Mouse (Mus musculus) myocyte (in vitro differentiated cells): ENCODE data around the gene Yif1b.

Source experiments
- CEBPB ChIP-seq: IDR thresholded peaks from 2 replicates; pipeline ENCODE4 v1.6.1; 2011; ENCODE audit warnings: mild to moderate bottlenecking, moderate library complexity; ENCODE audit not compliant: poor library complexity, insufficient read depth, severe bottlenecking
- E2F4 ChIP-seq: IDR thresholded peaks from one replicate; pipeline ENCODE4 v1.6.1; 2011; ENCODE audit warnings: mild to moderate bottlenecking, control low read depth, moderate library complexity; ENCODE audit not compliant: insufficient read depth
- MAX ChIP-seq: IDR thresholded peaks from one replicate; pipeline ENCODE4 v1.6.1; 2011; ENCODE audit warnings: low read depth, mild to moderate bottlenecking, control low read depth
- MYOD1 ChIP-seq, 3 experiments: IDR thresholded peaks; one replicate each; pipeline ENCODE4 v1.6.1; 2011; ENCODE audit warnings: control low read depth in 2 of 3, low read depth in 2 of 3, mild to moderate bottlenecking in 2 of 3, moderate library complexity in 1 of 3; ENCODE audit not compliant: insufficient read length in 2 of 3, control insufficient read depth in 1 of 3
- POLR2A ChIP-seq: IDR thresholded peaks from one replicate; pipeline ENCODE4 v1.6.1; 2011; ENCODE audit warnings: low read depth, mild to moderate bottlenecking, control low read depth, moderate library complexity; ENCODE audit not compliant: insufficient read length
- POLR2AphosphoS2 ChIP-seq: IDR thresholded peaks from one replicate; pipeline ENCODE4 v1.6.1; 2011; ENCODE audit warnings: low read depth, control low read depth; ENCODE audit not compliant: insufficient read length
- REST ChIP-seq: IDR thresholded peaks from one replicate; pipeline ENCODE4 v1.6.1; 2011; ENCODE audit warnings: mild to moderate bottlenecking, control low read depth, moderate library complexity; ENCODE audit not compliant: insufficient read depth, insufficient read length
- SRF ChIP-seq: IDR thresholded peaks from one replicate; pipeline ENCODE4 v1.6.1; 2011; ENCODE audit warnings: low read depth; ENCODE audit not compliant: control insufficient read depth, insufficient read length
- TCF12 ChIP-seq: IDR thresholded peaks from one replicate; pipeline ENCODE4 v1.6.1; 2011; ENCODE audit warnings: mild to moderate bottlenecking, control low read depth; ENCODE audit not compliant: poor library complexity, insufficient read depth, severe bottlenecking
- TCF3 ChIP-seq: IDR thresholded peaks from one replicate; pipeline ENCODE4 v1.6.1; 2011; ENCODE audit warnings: low read depth, control low read depth; ENCODE audit not compliant: insufficient read length
- USF1 ChIP-seq: IDR thresholded peaks from one replicate; pipeline ENCODE4 v1.6.1; 2011; ENCODE audit warnings: low read depth, mild to moderate bottlenecking, control low read depth, moderate library complexity

GRCm38 (mm10) chr7:29234661-29235060 is 3.5 kb upstream of the Yif1b start:
- no peak for TF ChIP-seq MYOD1 (IDR thresholded peaks at IDR 0.05; ENCODE audit: control insufficient read depth in 1 of 3, insufficient read length in 2 of 3, low read depth in 2 of 3)
- no peak for TF ChIP-seq USF1
- TF ChIP-seq POLR2A, result no peak
- TF ChIP-seq E2F4, result no peak
- no peak for TF ChIP-seq POLR2AphosphoS2
- no peak for TF ChIP-seq TCF12
- TF ChIP-seq SRF, result no peak
- no peak for TF ChIP-seq CEBPB
- no peak for TF ChIP-seq MAX
- TF ChIP-seq REST, result no peak
- no peak for TF ChIP-seq TCF3
